Mouse (Mus musculus) small intestine, adult 2 months (tissue): ENCODE results near the gene Gm17364.
"Not testable (repeated sequence)": the region's sequence is repeated elsewhere in the genome, so short reads cannot be mapped to it uniquely, and the experiment has no call there.

Experiments used
- CTCF ChIP-seq: fragments of 200-500 bp; IDR thresholded peaks from 2 replicates; pipeline ENCODE4 v1.5.1; 2012; ENCODE audit warnings: low read depth, mild to moderate bottlenecking, control low read depth, inconsistent platforms, low read length, moderate library complexity, mixed read lengths; ENCODE audit not compliant: insufficient replicate concordance, insufficient read length; ENCODE audit errors: extremely low read depth
- POLR2A ChIP-seq: fragments of 200-500 bp; IDR thresholded peaks from 2 replicates; pipeline ENCODE4 v1.6.1; 2012; ENCODE audit warnings: low read depth, mild to moderate bottlenecking, control low read depth, inconsistent platforms, low read length, moderate library complexity

DNA sequence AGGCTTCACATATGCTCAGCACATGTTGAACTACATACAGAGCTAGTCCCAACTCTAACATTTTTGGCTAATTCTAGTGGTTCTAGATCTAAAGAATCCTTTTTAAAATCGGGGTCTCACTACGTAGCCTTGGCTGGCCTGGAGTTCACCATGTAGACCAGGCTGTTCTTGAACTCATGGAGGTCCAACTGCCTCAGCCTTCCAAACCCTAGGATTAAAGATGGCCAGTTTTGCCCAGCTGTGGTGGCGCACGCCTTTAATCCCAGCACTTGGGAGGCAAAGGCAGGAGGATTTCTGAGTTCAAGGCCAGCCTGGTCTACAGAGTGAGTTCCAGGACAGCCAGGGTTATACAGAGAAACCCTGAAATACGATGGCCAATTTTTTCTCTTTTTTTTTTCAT, 22.5 kb downstream of the Gm17364 start:
- TF ChIP-seq CTCF, POLR2A: not testable (repeated sequence)
